Mouse (Mus musculus) ES-E14 (cell line): ENCODE measurements around the gene Vsx2.

Experiments
- CHD2 ChIP-seq: IDR thresholded peaks from 2 replicates; pipeline ENCODE4 v1.6.1; 2014; ENCODE audit warnings: mild to moderate bottlenecking, low read depth, low read length, inconsistent platforms
- HCFC1 ChIP-seq: IDR thresholded peaks from 2 replicates; pipeline ENCODE4 v1.6.1; 2012; ENCODE audit warnings: low read length, inconsistent platforms, borderline replicate concordance; ENCODE audit not compliant: insufficient read depth
- MAFK ChIP-seq: IDR thresholded peaks from 2 replicates; pipeline ENCODE4 v1.6.1; 2014; ENCODE audit warnings: mild to moderate bottlenecking, low read depth, low read length, inconsistent platforms; ENCODE audit not compliant: insufficient read depth
- ZC3H11A ChIP-seq: IDR thresholded peaks from 2 replicates; pipeline ENCODE4 v1.6.1; 2012; ENCODE audit warnings: low read depth, mild to moderate bottlenecking, inconsistent platforms, low read length, borderline replicate concordance
- ZNF384 ChIP-seq: IDR thresholded peaks from 2 replicates; pipeline ENCODE4 v1.6.1; 2012; ENCODE audit warnings: low read depth, low read length, inconsistent platforms

DNA sequence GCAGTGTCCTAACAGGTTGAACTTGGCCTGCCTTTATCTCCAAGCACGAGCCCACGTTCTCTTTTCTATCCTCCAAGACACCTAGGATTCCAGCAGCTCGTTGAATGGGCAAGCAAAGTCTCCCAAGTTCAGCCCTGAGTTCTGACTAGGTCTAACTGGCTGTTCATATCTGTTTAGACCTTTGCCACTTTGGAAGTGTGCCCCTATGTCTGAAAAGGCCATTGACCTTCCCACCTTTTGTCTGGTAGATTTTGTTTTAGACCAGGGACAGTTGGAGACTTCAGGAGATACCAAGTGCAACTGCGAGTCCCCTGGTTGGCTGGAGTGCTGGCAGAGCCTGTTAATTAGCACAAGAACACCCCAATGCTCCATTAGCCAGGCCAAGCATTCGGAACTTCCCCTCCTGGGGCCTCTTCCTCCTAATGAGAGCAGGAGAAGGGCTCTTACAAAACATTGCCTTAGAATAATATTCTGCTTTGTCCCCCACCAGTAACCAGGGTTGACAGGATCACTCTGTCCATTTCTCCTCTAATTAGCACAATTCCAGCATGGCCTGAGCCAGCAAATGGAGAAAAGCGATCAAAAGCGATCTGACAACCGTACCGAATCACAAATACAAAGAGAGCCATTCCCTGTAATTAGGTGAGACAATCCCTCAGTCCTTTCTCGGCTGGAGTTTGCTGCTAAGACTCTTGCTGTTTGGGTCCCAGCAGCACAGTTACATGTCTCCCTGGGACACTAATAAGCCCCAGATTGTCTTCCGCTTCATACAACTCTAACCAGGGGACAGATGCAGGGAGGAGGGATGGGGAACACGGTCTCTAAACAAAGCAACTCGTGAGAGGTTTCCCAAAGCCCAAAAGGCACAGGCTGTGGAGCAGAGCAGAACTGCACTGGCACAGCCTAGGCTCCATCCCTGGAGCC is 37.4 kb upstream of the Vsx2 start:
- no peak for TF ChIP-seq ZNF384
- TF ChIP-seq HCFC1: no peak
- no peak for TF ChIP-seq MAFK
- no peak for TF ChIP-seq ZC3H11A
- TF ChIP-seq CHD2: no peak
